Mouse (Mus musculus): ENCODE data around the gene Sucla2.
"Not testable (repeated sequence)": the region's sequence is repeated elsewhere in the genome, so short reads cannot be mapped to it uniquely, and the experiment has no call there.

The Sucla2 gene

GRCm38 (mm10) chr14:73608668-73609481, 83.8 kb downstream of the Sucla2 start:
- DNase-seq (ENCODE audit: low read depth), result no peak

DNA sequence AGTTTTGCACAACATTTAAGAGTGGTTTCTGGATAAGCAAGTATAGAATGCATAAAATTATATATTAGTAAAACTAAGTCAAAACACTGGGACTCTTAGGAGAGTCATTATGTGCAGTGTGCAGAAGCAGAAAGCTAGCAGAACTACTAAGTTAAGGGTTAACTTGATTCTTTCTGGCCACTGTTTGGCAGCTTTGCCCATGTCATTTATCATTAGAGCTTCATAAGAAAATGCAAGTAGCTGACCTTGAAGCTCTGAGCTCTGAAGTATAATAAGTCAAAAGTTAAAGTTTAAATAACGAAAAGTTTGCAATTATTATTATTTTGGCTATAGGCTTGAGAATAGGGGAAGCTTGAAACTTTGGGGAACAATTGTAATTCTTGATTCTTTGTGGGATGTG, 89.8 kb downstream of the Sucla2 start:
- not testable (repeated sequence) for DNase-seq (ENCODE audit: low read depth)

DNA sequence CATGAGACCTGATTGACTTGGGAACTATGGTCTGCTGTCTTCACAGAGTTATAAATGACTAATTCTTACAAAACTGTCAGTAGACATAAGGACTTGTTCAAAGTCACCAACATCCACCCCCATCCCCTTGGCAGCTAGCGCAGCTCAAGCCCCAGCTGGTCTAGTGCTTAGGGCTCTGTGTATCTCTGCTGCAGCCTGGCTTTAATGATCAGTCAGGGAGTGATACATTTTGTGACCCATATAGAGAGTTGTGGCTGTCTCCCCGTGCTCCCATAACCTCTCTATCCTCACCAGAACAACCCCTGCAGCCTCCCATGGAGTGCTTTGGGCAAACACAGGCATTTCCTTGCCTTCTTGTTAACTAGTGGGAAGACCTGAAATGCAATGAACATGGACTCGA, 95.8 kb downstream of the Sucla2 start:
- no peak for DNase-seq (ENCODE audit: low read depth)

DNA sequence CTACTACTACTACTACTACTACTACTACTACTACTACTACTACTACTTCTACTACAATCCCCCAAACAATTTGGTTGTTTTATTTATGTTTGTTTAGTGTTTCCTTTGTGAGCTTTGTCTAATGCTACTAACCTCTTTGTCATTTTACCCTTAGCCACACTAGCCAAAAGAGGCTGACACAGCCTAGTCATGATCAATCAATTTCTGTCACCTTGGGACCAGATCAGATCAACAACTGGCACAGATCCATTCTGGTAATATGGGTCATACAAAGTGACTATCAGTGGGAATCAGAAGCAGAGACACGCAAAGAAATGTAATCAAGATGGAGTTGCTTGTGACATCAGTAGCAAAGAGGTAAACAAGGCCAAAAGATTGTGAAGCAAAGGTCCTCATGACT, 97.9 kb downstream of the Sucla2 start:
- no peak for DNase-seq (ENCODE audit: low read depth)

- DNase-seq (ENCODE audit: low read depth), result no peak
Measured at GRCm38 (mm10) chr14:73625469-73625868, 100.3 kb downstream of the Sucla2 start.

GRCm38 (mm10) chr14:73631511-73631910, 106.4 kb downstream of the Sucla2 start:
- no peak for DNase-seq (ENCODE audit: low read depth)

- peak; percentile 86 for DNase-seq (ENCODE audit: low read depth)
Measured at GRCm38 (mm10) chr14:73632648-73633263, 107.6 kb downstream of the Sucla2 start.

- no peak for DNase-seq (ENCODE audit: low read depth)
Measured at GRCm38 (mm10) chr14:73634356-73634755, 109.2 kb downstream of the Sucla2 start.

- DNase-seq (ENCODE audit: low read depth), result no peak
Measured at GRCm38 (mm10) chr14:73637460-73637859, 112.3 kb downstream of the Sucla2 start.

Data from fibroblast of lung, adult 2 months (primary cell).